Mouse (Mus musculus) spleen, adult 2 months (tissue): ENCODE data around the gene Slc44a2.
"Not testable (repeated sequence)": the region's sequence is repeated elsewhere in the genome, so short reads cannot be mapped to it uniquely, and the experiment has no call there.

ENCODE experiments used
- CTCF ChIP-seq: fragments of 200-500 bp; IDR thresholded peaks from 2 replicates; pipeline ENCODE4 v1.5.1; 2011; ENCODE audit warnings: mild to moderate bottlenecking, inconsistent platforms; ENCODE audit not compliant: insufficient read depth, insufficient read length, insufficient replicate concordance; ENCODE audit errors: extremely low read depth
- POLR2A ChIP-seq: fragments of 200-500 bp; IDR thresholded peaks from 2 replicates; pipeline ENCODE4 v1.6.1; 2011; ENCODE audit warnings: low read depth, low read length, inconsistent platforms

- not testable (repeated sequence) for TF ChIP-seq CTCF, POLR2A
Observed at GRCm38 (mm10) chr9:21322917-21323297, 2.4 kb downstream of the Slc44a2 start.
